Mouse (Mus musculus) retina, embryonic 14.5 days (tissue): ENCODE data around the gene Sdc1.
A peak's percentile ranks its signal among the peaks of the same experiment; 100 is the strongest.

ENCODE experiments used
- DNase-seq: peaks from one replicate; pipeline ENCODE4 v3.0.0-alpha.2; 2015; ENCODE audit warnings: low spot score

Gene Sdc1

GRCm38 (mm10) chr12:8770946-8771843, at the start of gene Sdc1:
Gene Sdc1, plus strand, starts transcription at chr12:8771323.
- DNase-seq = peak; percentile 84

DNA sequence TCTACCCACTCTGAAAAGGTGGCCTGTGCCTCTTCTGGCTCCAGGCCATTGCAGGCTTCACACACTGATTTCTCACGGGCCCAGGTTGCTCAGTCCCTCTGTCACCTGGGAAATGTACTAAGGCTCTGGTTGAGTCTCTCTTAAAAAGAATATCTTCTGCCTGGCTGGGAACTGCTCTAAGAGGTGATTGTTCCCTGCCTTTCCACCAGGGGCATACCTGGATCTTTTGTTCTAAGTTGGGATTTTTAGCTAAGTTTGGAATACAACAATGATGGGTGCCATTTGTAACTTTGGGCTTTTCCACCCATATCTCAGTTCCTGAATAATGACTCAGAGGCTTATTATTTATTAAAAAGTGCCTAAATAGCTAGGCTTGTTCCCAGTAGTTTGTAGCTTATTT, 44.2 kb upstream of the Sdc1 start:
- DNase-seq = peak; percentile 10

DNA sequence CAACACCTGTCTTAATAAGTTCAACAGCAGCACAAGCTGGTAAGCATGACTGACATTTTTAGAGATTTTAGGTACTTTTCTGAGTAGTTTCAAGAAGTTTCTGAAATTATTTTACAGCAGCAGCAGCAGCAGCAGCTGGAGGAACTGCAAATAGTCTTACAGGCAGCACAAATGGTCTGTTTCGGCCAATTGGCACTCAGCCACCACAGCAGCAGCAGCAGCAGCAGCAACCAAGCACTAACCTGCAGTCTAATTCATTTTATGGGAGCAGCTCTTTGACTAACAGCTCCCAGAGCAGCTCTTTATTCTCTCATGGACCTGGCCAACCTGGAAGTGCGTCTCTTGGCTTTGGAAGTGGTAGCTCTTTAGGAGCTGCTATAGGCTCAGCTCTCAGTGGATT, 42.4 kb upstream of the Sdc1 start:
- no peak for DNase-seq

DNA sequence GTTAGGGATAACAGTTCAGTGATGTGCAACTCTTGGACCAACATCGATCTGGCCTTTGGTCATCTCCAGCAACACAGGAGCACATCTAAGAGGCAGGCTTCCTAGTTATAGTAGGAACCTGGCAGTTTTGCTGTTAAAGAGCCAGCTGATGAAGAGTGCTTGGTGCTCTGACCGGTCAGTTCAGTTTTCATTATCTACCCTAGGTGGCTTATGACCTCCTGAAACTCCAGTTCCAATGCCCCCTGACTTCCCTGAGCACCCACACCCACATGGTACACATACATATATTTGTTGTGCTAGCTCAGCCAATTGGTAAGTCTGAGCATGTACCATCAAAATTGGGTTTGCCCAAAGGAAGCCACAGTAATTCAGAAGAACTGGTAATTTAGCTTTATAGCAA, 17.5 kb upstream of the Sdc1 start:
- DNase-seq = no peak

- no peak for DNase-seq
Measured at GRCm38 (mm10) chr12:8754116-8754515, 17.0 kb upstream of the Sdc1 start.

DNA sequence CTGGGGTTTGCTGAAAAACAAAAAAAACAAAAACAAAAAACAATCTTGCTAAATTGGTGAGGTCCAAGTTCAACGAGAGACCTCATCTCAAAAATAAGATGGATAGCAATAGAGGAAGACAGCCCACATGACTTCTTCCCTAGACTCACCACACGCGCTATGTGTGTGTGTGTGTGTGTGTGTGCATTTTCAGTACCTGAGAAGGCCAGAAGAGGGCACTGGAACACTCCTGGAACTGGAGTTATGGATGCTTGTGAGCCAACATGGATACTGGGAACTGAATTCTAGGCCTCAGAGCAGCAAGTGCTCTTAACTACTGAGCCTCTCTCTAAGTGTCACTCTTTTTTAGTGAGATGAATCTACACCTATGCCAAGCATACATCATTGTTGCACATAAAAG, 13.1 kb upstream of the Sdc1 start:
- no peak for DNase-seq

- DNase-seq = no peak
Measured at GRCm38 (mm10) chr12:8759115-8759514, 12.0 kb upstream of the Sdc1 start.

GRCm38 (mm10) chr12:8759779-8760178, 11.3 kb upstream of the Sdc1 start:
- DNase-seq = no peak

GRCm38 (mm10) chr12:8760561-8760960, 10.6 kb upstream of the Sdc1 start:
- no peak for DNase-seq

DNA sequence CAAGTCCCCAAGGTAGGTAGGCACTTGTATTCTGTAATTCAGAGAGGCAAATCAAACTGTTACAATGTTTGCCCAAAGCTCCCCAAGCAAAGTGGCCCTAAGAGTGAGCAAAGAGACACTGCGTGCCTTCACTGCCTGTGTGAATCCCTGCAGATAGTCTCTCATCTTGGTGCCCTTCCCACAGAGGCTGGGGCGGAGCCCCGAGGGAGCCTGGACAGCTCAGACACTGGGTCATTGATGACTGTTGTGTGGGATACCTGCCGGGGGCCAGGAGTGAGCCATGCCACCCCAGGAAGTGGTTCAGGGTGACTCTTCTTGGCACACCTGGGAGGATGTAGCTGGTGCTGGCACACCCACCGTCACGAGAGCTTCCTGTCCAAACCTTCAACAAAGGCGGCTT, 10.1 kb upstream of the Sdc1 start:
- no peak for DNase-seq

GRCm38 (mm10) chr12:8762667-8763066, 8.5 kb upstream of the Sdc1 start:
- no peak for DNase-seq

- DNase-seq = no peak
Measured at GRCm38 (mm10) chr12:8764221-8764930, 6.7 kb upstream of the Sdc1 start.

DNA sequence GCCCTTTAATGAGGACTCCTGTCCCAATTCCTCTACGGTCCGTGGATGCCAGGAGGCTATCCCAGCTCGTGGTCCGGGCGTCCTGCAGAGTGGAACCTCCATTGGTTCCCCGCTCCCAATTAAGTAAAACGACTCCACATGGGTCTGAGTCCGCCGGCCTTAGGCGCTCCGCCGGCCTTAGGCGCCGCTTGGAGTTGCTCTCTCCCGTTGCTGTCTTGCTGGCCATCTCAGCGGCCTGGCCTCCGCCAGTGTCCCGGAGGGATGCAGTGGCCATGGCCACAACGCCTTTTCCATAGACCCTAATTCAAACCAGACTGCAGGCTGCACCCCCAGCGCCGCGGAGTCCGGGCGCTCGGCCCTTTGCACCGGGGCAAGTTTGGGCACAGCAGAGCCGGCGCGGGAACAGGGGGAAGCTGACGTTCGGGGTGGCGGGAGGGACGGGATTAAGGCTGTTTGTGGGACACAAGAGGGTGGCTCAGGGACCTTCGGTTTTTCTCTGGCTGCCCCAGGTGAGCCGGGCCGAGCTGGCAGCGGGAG, 789 bp downstream of the Sdc1 start:
- DNase-seq = peak; percentile 74

GRCm38 (mm10) chr12:8772451-8773143, 1.5 kb downstream of the Sdc1 start:
- DNase-seq = peak; percentile 64

DNA sequence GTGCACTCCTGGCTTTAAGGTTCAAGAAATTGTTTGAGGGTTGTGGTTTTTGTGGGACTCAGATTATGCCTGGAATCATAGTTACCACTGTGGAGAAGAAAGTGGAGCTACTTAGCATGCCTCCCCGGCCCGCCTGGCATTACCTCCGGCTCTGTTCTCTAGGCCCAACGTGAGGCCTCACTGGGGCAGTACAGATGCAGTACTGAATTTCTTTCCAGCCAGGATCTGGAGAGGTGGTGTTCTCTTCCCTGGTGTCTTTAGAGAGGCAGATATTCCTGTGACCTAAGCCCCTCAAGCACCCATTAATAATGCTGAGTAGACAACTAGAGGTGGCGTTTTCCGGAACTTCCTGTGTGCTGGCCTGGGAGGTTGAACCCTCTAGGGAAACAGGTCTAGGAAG, 2.2 kb downstream of the Sdc1 start:
- no peak for DNase-seq

GRCm38 (mm10) chr12:8774183-8774582, 3.1 kb downstream of the Sdc1 start:
- no peak for DNase-seq

GRCm38 (mm10) chr12:8776206-8776605, 5.1 kb downstream of the Sdc1 start:
- no peak for DNase-seq

DNA sequence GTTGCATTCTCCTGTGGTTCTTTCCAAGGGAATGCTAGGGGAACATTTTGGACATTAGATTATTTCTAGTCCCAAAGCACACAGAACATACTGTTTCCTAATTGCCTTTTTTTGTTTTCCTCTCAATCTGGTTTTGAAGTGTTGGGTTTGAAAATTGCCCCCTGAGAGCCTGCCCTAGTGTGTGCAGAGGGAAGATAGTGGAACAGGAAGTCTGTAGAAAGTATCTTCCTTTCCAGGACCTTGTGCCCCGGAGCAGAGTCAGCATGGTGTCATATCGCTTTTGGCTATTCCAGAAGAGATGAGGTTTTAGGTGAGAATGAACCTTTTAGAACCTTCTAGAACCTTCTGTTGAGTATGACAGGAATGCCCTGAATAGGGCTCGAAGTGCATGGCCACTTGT, 5.6 kb downstream of the Sdc1 start:
- DNase-seq = no peak

DNA sequence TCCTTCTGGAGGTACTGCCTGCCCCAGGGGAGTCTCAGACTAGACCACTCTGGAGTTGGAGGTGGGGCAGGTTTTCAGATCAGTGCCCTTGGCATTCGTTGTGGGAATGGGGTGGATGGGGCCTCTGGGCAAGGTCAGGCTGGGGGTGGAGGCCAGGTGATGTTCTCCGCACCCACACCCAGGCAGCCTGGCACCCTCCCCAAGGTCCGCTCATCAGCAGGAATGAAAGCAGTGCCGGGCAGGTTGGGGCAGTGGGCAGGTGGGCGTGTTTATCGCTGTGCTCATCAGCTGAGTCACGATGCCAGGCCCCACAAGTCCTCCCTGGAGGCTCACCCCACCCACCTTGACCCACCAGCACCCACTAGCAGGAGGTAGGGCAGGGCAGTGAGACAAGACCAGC, 7.0 kb downstream of the Sdc1 start:
- no peak for DNase-seq

GRCm38 (mm10) chr12:8779851-8780250, 8.7 kb downstream of the Sdc1 start:
- no peak for DNase-seq

- no peak for DNase-seq
Measured at GRCm38 (mm10) chr12:8781121-8781520, 10.0 kb downstream of the Sdc1 start.

DNA sequence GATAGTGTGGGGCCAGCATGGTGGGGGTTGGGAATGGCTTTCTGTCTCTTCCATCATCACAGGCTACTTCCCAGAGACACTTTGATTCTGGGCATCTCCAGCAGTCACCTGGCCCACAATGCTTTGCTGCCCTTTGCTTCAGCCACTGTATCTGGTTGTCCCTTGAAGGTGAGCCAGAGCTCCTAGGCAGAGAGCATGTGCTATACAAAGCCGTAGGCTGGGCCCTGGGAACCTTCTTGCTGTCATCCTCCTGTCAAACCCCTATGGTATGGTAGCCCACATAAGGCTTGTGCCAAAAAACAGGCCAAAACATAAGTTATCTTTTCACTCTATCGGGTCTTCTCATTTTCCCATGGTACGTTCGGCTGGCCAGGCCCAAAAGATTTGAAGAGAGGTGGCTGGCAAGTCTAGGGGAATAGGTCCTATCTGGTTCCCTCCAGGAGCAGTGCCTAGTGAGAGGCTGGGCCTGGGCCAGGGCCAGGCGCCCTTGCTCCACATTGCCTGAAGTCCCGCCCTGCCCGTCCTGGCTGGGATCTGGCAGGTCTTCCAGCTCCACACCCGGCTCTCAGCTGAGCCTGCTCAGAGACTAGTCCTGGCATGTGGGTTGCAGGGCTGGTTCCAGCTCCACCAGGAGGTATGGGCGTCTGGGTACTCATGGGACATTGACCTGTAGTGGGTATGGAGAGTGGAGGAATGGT, 10.7 kb downstream of the Sdc1 start:
- no peak for DNase-seq
